Mouse (Mus musculus) hindbrain, embryonic 11.5 days (tissue): ENCODE data around the gene Olfr1444. TPM values are rescaled to one million over a fixed set of nuclear protein-coding genes. Genes with fewer than 3 reads are reported as not detected.

ENCODE experiments used
- ATAC-seq: fragments of 200-750 bp; cut with Nextera tagmentation; 2 replicates; pipeline ENCODE4 v1.8.0; 2017; ENCODE audit warnings: mild to moderate bottlenecking, moderate TSS enrichment, moderate library complexity; ENCODE audit not compliant: low FRiP score
- DNase-seq: peaks from one replicate; pipeline ENCODE4 v3.0.0-alpha.2; 2015; ENCODE audit warnings: low spot score
- H3K27ac ChIP-seq: fragments of 300-500 bp; sonication (generic); 2 replicates; pipeline ENCODE4 v1.5.1; 2014; ENCODE audit warnings: mild to moderate bottlenecking, low read depth, low read length
- H3K27me3 ChIP-seq: fragments of 300-500 bp; sonication (generic); 2 replicates; pipeline ENCODE4 v1.6.1; 2014; ENCODE audit warnings: mild to moderate bottlenecking, low read length, moderate library complexity, mixed read lengths; ENCODE audit not compliant: control insufficient read depth, insufficient read depth
- H3K36me3 ChIP-seq: fragments of 300-500 bp; sonication (generic); 2 replicates; pipeline ENCODE4 v1.6.1; 2014; ENCODE audit warnings: mild to moderate bottlenecking, low read length, moderate library complexity, mixed read lengths; ENCODE audit not compliant: control insufficient read depth, insufficient read depth
- H3K4me1 ChIP-seq: fragments of 300-500 bp; sonication (generic); replicated peaks from 2 replicates; pipeline ENCODE4 v1.6.1; 2014; ENCODE audit warnings: low read length, mixed read lengths; ENCODE audit not compliant: control insufficient read depth, insufficient read depth
- H3K4me2 ChIP-seq: fragments of 300-500 bp; sonication (generic); replicated peaks from 2 replicates; pipeline ENCODE4 v1.6.1; 2014; ENCODE audit warnings: mild to moderate bottlenecking, low read depth, low read length
- H3K4me3 ChIP-seq: fragments of 300-500 bp; sonication (generic); 2 replicates; pipeline ENCODE4 v1.5.1; 2014; ENCODE audit warnings: low read depth, low read length
- H3K9ac ChIP-seq: fragments of 300-500 bp; sonication (generic); 2 replicates; pipeline ENCODE4 v1.6.1; 2014; ENCODE audit warnings: low read depth, low read length
- H3K9me3 ChIP-seq: fragments of 300-500 bp; sonication (generic); 2 replicates; pipeline ENCODE4 v1.6.1; 2016; ENCODE audit warnings: low read length; ENCODE audit not compliant: control insufficient read depth
- WGBS: fragments of 180-500 bp; shearing (Covaris S2); extraction: QIAGEN DNeasy Blood & Tissue Kit; methylation state at CpG from one replicate; pipeline ENCODE4 v1.1.7; 2014; 5-methylcytosine and 5-hydroxymethylcytosine counted together
- polyA plus RNA-seq: library from polyadenylated mRNA; unstranded; fragments of >200 nt; fragmentation: Nextera tagmentation; extraction: Ambion mirVana; gene quantifications from 2 replicates; pipeline ENCODE4 v1.2.1, GENCODE M21; 2014

Gene Olfr1444
- not detected in 2 replicates for polyA plus RNA-seq

GRCm38 (mm10) chr19:12856983-12857382 is at the start of gene Olfr1444:
Olfr1444 (plus strand) TSS chr19:12857283.
- no peak within 1 kb of the TSS for H3K4me3 ChIP-seq
- ATAC-seq, result no peak
- H3K9me3 ChIP-seq, result no peaks in the 10 kb centered on the region
- no peak within 1 kb of the TSS for H3K9ac ChIP-seq
- no peak within 1 kb of the TSS for H3K4me2 ChIP-seq
- H3K27me3 ChIP-seq, result no peaks in the 10 kb centered on the region
- no peaks in the 10 kb centered on the region for H3K36me3 ChIP-seq
- WGBS, result 67% methylated on average over 1 of the region's 1 CpGs
- no peak within 1 kb of the TSS for H3K27ac ChIP-seq
- DNase-seq, result no peak
- no peaks in the 10 kb centered on the region for H3K4me1 ChIP-seq

- no peak overlapping the region for H3K27ac ChIP-seq
- no peaks in the 10 kb centered on the region for H3K27me3 ChIP-seq
- DNase-seq (no peak), ATAC-seq (no peak)
- H3K9me3 ChIP-seq, result no peaks in the 10 kb centered on the region
- H3K4me1 ChIP-seq, result no peaks in the 10 kb centered on the region
- no peak overlapping the region for H3K4me3 ChIP-seq
- WGBS, result 88% methylated on average over 1 of the region's 1 CpGs
- H3K4me2 ChIP-seq, result no peak overlapping the region
- no peaks in the 10 kb centered on the region for H3K36me3 ChIP-seq
- no peak overlapping the region for H3K9ac ChIP-seq
Measured at GRCm38 (mm10) chr19:12812644-12813364, 44.3 kb upstream of the Olfr1444 start.

- Histone ChIP-seq H3K4me2 (no peak overlapping the region), H3K4me1 (no peaks in the 10 kb centered on the region), H3K9me3 (no peaks in the 10 kb centered on the region), H3K27me3 (no peaks in the 10 kb centered on the region), H3K36me3 (no peaks in the 10 kb centered on the region), H3K27ac (no peak overlapping the region), H3K4me3 (no peak overlapping the region), H3K9ac (no peak overlapping the region)
- DNase-seq (no peak), ATAC-seq (no peak)
- 76% methylated on average over 1 of the region's 1 CpGs for WGBS
Measured at GRCm38 (mm10) chr19:12813883-12814282, 43.2 kb upstream of the Olfr1444 start.

GRCm38 (mm10) chr19:12818507-12818906 is 38.6 kb upstream of the Olfr1444 start:
- no peak overlapping the region for H3K9ac ChIP-seq
- H3K4me1 ChIP-seq, result no peaks in the 10 kb centered on the region
- H3K27ac ChIP-seq, result no peak overlapping the region
- no peaks in the 10 kb centered on the region for H3K36me3 ChIP-seq
- no peaks in the 10 kb centered on the region for H3K9me3 ChIP-seq
- H3K4me3 ChIP-seq, result no peak overlapping the region
- H3K4me2 ChIP-seq, result no peak overlapping the region
- DNase-seq (no peak), ATAC-seq (no peak)
- no peaks in the 10 kb centered on the region for H3K27me3 ChIP-seq
- 89% methylated on average over 1 of the region's 1 CpGs for WGBS

GRCm38 (mm10) chr19:12820383-12820782 is 36.7 kb upstream of the Olfr1444 start:
- Histone ChIP-seq H3K27me3 (no peaks in the 10 kb centered on the region), H3K9ac (no peak overlapping the region), H3K36me3 (no peaks in the 10 kb centered on the region), H3K4me3 (no peak overlapping the region), H3K4me2 (no peak overlapping the region), H3K4me1 (no peaks in the 10 kb centered on the region), H3K9me3 (no peaks in the 10 kb centered on the region), H3K27ac (no peak overlapping the region)
- 36% methylated on average over 4 of the region's 4 CpGs for WGBS
- ATAC-seq (no peak), DNase-seq (peak; percentile 51)

- no peak overlapping the region for H3K4me3 ChIP-seq
- H3K27ac ChIP-seq, result no peak overlapping the region
- DNase-seq, result no peak
- H3K27me3 ChIP-seq, result no peaks in the 10 kb centered on the region
- no peak for ATAC-seq
- WGBS, result 70% methylated on average over 4 of the region's 4 CpGs
- no peak overlapping the region for H3K9ac ChIP-seq
- no peaks in the 10 kb centered on the region for H3K36me3 ChIP-seq
- H3K4me2 ChIP-seq, result no peak overlapping the region
- H3K9me3 ChIP-seq, result no peaks in the 10 kb centered on the region
- H3K4me1 ChIP-seq, result no peaks in the 10 kb centered on the region
Measured at GRCm38 (mm10) chr19:12824549-12824948, 32.5 kb upstream of the Olfr1444 start.

- H3K27me3 ChIP-seq, result no peaks in the 10 kb centered on the region
- H3K4me3 ChIP-seq, result no peak overlapping the region
- WGBS, result 74% methylated on average over 2 of the region's 2 CpGs
- H3K27ac ChIP-seq, result no peak overlapping the region
- H3K36me3 ChIP-seq, result no peaks in the 10 kb centered on the region
- no peak overlapping the region for H3K9ac ChIP-seq
- H3K9me3 ChIP-seq, result no peaks in the 10 kb centered on the region
- no peak overlapping the region for H3K4me2 ChIP-seq
- DNase-seq, result no peak
- no peaks in the 10 kb centered on the region for H3K4me1 ChIP-seq
- no peak for ATAC-seq
Measured at GRCm38 (mm10) chr19:12830823-12831430, 26.2 kb upstream of the Olfr1444 start.

GRCm38 (mm10) chr19:12831559-12831958 is 25.5 kb upstream of the Olfr1444 start:
- 83% methylated on average over 1 of the region's 1 CpGs for WGBS
- Histone ChIP-seq H3K36me3 (no peaks in the 10 kb centered on the region), H3K4me1 (no peaks in the 10 kb centered on the region), H3K9ac (no peak overlapping the region), H3K9me3 (no peaks in the 10 kb centered on the region), H3K27ac (no peak overlapping the region), H3K27me3 (no peaks in the 10 kb centered on the region), H3K4me2 (no peak overlapping the region), H3K4me3 (no peak overlapping the region)
- DNase-seq (no peak), ATAC-seq (no peak)

- ATAC-seq (no peak), DNase-seq (no peak)
- WGBS, result 86% methylated on average over 3 of the region's 3 CpGs
- Histone ChIP-seq H3K27ac (no peak overlapping the region), H3K9ac (no peak overlapping the region), H3K36me3 (no peaks in the 10 kb centered on the region), H3K4me1 (no peaks in the 10 kb centered on the region), H3K27me3 (no peaks in the 10 kb centered on the region), H3K9me3 (no peaks in the 10 kb centered on the region), H3K4me2 (no peak overlapping the region), H3K4me3 (no peak overlapping the region)
Measured at GRCm38 (mm10) chr19:12833625-12834024, 23.5 kb upstream of the Olfr1444 start.
